Mouse (Mus musculus): ENCODE results near the gene Slc9b1. TPM values are rescaled to one million over a fixed set of nuclear protein-coding genes. Genes with fewer than 3 reads are reported as not detected.

Slc9b1 gene
- polyA plus RNA-seq, 1 experiment from 2014 or later, result 0.17 TPM

DNA sequence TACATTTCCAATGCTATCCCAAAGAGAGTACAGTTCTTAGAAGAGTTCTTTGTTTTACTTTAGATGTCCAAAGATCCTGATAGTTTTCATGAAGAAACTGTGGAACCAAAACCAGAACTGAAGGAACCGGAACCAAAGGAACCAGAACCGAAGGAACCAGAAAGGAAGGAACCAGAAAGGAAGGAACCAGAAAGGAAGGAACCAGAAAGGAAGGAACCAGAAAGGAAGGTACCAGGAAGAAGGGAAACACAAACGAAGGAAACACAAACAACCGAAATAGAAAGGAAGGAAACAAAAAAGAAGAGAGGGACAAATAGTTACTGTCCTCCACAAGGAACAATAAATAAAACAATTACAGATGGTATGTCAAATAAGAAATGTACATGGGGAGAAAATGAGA, 9.6 kb downstream of the Slc9b1 start:
- no peaks in the 10 kb centered on the region for H3K9me3 ChIP-seq (ENCODE audit: control insufficient read depth, low read length)
- no peak overlapping the region for H3K27ac ChIP-seq (ENCODE audit: low read length)
- H3K4me1 ChIP-seq (ENCODE audit: control insufficient read depth, insufficient read depth, low read length), result no peaks in the 10 kb centered on the region
- no peaks in the 10 kb centered on the region for H3K36me3 ChIP-seq (ENCODE audit: control insufficient read depth, insufficient read depth, low read length)
- no peak overlapping the region for H3K4me3 ChIP-seq (ENCODE audit: low read length)
- H3K27me3 ChIP-seq (replicated peaks; ENCODE audit: control insufficient read depth, insufficient read depth, low read length), result no peaks in the 10 kb centered on the region
- 88% methylated on average over 4 of the region's 4 CpGs for WGBS
- H3K9ac ChIP-seq (ENCODE audit: low read depth, low read length), result no peak overlapping the region
- no peak overlapping the region for H3K4me2 ChIP-seq (ENCODE audit: low read depth, low read length)
- no peak for ATAC-seq

DNA sequence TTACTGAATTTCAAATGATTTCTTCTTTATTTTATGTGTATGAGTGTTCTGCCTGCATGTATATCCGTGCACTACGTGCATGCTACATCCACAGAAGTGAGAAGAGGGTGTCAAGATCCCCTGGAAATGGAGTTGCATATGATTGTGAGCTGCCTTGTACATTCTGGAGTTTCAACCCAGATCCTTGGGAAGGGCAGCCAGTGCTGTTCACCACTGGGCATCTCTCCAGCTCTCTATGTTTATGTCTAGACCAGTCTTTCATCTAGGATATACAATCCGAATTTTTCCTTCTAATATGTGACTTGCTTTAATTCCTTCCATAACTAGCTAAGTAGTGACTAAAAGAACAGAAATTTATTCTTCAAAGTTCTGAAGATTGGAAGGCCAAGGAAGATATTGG, 28.0 kb downstream of the Slc9b1 start:
- Histone ChIP-seq H3K27me3 (replicated peaks; ENCODE audit: control insufficient read depth, insufficient read depth, low read length) (no peaks in the 10 kb centered on the region), H3K27ac (ENCODE audit: low read length) (no peak overlapping the region), H3K4me3 (ENCODE audit: low read length) (no peak overlapping the region), H3K9ac (ENCODE audit: low read depth, low read length) (no peak overlapping the region), H3K4me2 (ENCODE audit: low read depth, low read length) (no peak overlapping the region), H3K9me3 (ENCODE audit: control insufficient read depth, low read length) (no peaks in the 10 kb centered on the region), H3K4me1 (ENCODE audit: control insufficient read depth, insufficient read depth, low read length) (no peaks in the 10 kb centered on the region), H3K36me3 (ENCODE audit: control insufficient read depth, insufficient read depth, low read length) (no peaks in the 10 kb centered on the region)
- no peak for ATAC-seq
- WGBS, result 69% methylated on average over 3 of the region's 3 CpGs

DNA sequence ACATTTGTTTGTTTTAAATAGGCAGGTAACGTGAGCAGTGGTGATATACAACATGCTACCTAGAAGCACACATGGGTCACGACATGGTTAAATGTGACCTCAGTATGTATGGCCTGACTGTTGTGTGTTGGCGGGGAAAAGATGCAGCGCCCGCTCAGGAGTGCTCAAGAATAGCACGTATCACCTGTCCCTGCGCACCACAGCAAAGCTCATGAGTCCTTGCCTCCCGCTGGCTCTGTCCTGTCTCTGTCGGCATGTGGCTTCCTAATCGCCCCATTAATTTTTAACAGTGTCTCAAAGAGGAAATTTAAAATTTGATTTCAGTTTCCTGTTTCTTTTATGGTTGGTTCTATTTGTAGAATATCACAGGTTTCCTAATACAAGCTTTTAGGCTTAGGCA, 29.6 kb downstream of the Slc9b1 start:
- Histone ChIP-seq H3K9me3 (ENCODE audit: control insufficient read depth, low read length) (no peaks in the 10 kb centered on the region), H3K4me3 (ENCODE audit: low read length) (no peak overlapping the region), H3K9ac (ENCODE audit: low read depth, low read length) (no peak overlapping the region), H3K27me3 (replicated peaks; ENCODE audit: control insufficient read depth, insufficient read depth, low read length) (no peaks in the 10 kb centered on the region), H3K36me3 (ENCODE audit: control insufficient read depth, insufficient read depth, low read length) (no peaks in the 10 kb centered on the region), H3K27ac (ENCODE audit: low read length) (no peak overlapping the region), H3K4me1 (ENCODE audit: control insufficient read depth, insufficient read depth, low read length) (no peaks in the 10 kb centered on the region), H3K4me2 (ENCODE audit: low read depth, low read length) (no peak overlapping the region)
- ATAC-seq, result no peak
- WGBS, result 76% methylated on average over 10 of the region's 10 CpGs

DNA sequence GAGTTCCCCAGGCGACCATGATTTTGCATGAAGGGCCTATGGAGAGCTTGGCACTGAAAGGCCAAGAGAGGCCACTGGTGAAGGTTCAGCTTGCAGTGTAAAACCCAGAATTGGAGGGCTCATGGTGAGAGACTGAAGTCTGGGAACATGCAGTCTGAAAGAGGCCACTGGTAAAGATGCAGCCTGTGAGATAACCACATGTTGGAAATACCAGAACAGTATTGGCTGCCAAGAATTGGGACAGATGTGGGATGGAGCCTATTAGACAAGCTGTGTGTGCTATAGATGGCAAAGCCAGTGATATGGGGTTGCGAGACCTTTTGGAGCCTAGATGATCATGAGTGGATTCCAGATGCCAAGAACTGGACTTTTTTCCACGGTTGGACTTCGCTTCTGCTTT, 32.0 kb downstream of the Slc9b1 start:
- Histone ChIP-seq H3K36me3 (ENCODE audit: control insufficient read depth, insufficient read depth, low read length) (no peaks in the 10 kb centered on the region), H3K4me2 (ENCODE audit: low read depth, low read length) (no peak overlapping the region), H3K27me3 (replicated peaks; ENCODE audit: control insufficient read depth, insufficient read depth, low read length) (no peaks in the 10 kb centered on the region), H3K9me3 (ENCODE audit: control insufficient read depth, low read length) (no peaks in the 10 kb centered on the region), H3K4me1 (ENCODE audit: control insufficient read depth, insufficient read depth, low read length) (no peaks in the 10 kb centered on the region), H3K4me3 (ENCODE audit: low read length) (no peak overlapping the region), H3K9ac (ENCODE audit: low read depth, low read length) (no peak overlapping the region), H3K27ac (ENCODE audit: low read length) (no peak overlapping the region)
- no peak for ATAC-seq
- WGBS, result 84% methylated on average over 4 of the region's 4 CpGs

DNA sequence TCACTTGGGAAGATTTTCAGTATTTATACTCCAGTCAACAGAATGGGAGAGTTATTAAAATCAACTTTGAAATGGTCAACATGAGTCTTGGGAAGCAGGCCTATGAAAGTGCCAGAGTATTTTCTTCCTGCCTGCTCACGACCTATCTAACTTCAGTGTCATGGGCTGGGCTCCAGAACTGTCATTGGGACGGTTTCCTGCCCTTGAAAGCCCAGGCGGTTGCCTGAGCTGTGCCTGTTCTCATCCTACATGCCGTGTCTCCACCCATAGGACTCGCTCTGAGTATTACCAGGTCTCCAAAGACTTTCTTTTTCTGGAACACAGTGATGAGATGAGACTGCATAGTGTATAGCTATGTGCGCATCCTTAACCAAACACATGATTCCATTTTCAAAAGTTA, 45.4 kb downstream of the Slc9b1 start:
- no peaks in the 10 kb centered on the region for H3K9me3 ChIP-seq (ENCODE audit: control insufficient read depth, low read length)
- ATAC-seq, result no peak

DNA sequence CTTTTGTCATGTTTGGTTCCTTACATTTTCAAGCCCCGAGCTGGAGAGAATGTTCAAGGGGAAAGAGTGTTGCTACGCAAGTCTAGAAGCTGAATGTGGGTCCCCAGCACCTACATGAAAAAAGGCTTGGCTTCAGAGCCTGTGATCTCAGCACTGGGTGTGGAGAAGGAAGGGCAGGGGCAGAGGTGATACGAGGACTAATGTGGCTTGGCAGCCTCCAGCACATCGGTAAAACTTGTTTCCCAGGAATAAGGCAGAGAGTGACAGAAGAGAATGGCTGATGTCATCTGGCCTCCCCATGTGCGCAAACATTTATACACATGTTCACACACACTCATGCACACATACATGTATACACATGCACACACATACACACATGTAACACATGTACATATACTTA, 47.3 kb downstream of the Slc9b1 start:
- Histone ChIP-seq H3K4me1 (ENCODE audit: control insufficient read depth, insufficient read depth, low read length) (peaks cover 4% of the 10 kb centered on the region; the same call in 1 of the 2 replicates), H3K27ac (ENCODE audit: low read length) (peak overlapping the region; percentile 23; the same call in 1 of the 2 replicates), H3K9ac (ENCODE audit: low read depth, low read length) (no peak overlapping the region), H3K27me3 (replicated peaks; ENCODE audit: control insufficient read depth, insufficient read depth, low read length) (no peaks in the 10 kb centered on the region), H3K36me3 (ENCODE audit: control insufficient read depth, insufficient read depth, low read length) (no peaks in the 10 kb centered on the region), H3K9me3 (ENCODE audit: control insufficient read depth, low read length) (no peaks in the 10 kb centered on the region), H3K4me2 (ENCODE audit: low read depth, low read length) (no peak overlapping the region), H3K4me3 (ENCODE audit: low read length) (no peak overlapping the region)
- WGBS, result 64% methylated on average over 5 of the region's 5 CpGs
- ATAC-seq, result peak; percentile 77

More for the DNA sequence above, 45.4 kb downstream of the Slc9b1 start:
- H3K4me3 ChIP-seq (ENCODE audit: low read length), result no peak overlapping the region
- H3K36me3 ChIP-seq (ENCODE audit: control insufficient read depth, insufficient read depth, low read length), result no peaks in the 10 kb centered on the region
- no peak overlapping the region for H3K9ac ChIP-seq (ENCODE audit: low read depth, low read length)
- peaks cover 4% of the 10 kb centered on the region; the same call in 1 of the 2 replicates for H3K4me1 ChIP-seq (ENCODE audit: control insufficient read depth, insufficient read depth, low read length)
- 67% methylated on average over 6 of the region's 6 CpGs for WGBS
- no peaks in the 10 kb centered on the region for H3K27me3 ChIP-seq (replicated peaks; ENCODE audit: control insufficient read depth, insufficient read depth, low read length)
- H3K4me2 ChIP-seq (ENCODE audit: low read depth, low read length), result no peak overlapping the region
- no peak overlapping the region for H3K27ac ChIP-seq (ENCODE audit: low read length)

DNA sequence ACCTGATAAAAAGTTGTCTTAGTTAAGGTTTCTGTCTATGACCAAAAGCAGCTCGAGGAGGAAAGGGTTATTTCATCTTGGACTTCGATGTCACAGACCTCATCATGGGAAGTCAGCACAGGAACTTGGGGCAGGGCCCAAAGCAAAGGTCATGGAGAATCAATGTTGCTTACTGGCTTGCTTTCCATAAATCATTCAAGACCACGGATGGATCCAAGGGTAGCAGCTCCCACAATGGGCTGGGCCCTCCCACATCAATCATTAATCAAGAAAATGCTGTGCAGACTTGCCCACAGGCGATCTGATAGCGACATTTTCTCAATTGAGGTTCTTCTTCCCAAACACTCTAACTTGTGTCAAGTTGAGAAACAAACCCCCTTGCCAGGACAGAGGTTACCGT, 48.3 kb downstream of the Slc9b1 start:
- WGBS, result 28% methylated on average over 6 of the region's 6 CpGs
- Histone ChIP-seq H3K4me1 (ENCODE audit: control insufficient read depth, insufficient read depth, low read length) (peaks cover 4% of the 10 kb centered on the region; the same call in 1 of the 2 replicates), H3K27ac (ENCODE audit: low read length) (no peak overlapping the region), H3K36me3 (ENCODE audit: control insufficient read depth, insufficient read depth, low read length) (no peaks in the 10 kb centered on the region), H3K4me2 (ENCODE audit: low read depth, low read length) (no peak overlapping the region), H3K9me3 (ENCODE audit: control insufficient read depth, low read length) (no peaks in the 10 kb centered on the region), H3K9ac (ENCODE audit: low read depth, low read length) (no peak overlapping the region), H3K27me3 (replicated peaks; ENCODE audit: control insufficient read depth, insufficient read depth, low read length) (no peaks in the 10 kb centered on the region), H3K4me3 (ENCODE audit: low read length) (no peak overlapping the region)
- ATAC-seq, result peak; percentile 79

DNA sequence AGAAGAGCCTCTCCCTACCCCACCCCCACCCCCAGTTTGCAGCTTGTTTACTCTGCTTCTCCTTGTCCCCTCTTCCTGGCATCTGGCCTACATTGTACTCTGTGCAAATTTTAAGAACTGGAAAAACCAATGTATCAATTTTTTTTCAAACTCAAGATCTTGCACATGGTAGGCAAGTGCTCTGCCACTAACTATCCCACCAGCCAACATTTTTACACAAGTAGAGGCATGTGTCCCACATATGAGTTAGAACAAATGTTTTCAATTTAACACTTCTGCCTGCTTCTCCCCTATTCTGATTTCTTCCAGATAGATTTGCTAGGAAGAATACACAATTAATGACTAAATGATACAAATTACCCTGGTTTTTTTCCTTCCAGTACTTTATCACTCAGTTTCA, 49.3 kb downstream of the Slc9b1 start:
- H3K4me1 ChIP-seq (ENCODE audit: control insufficient read depth, insufficient read depth, low read length), result peaks cover 4% of the 10 kb centered on the region; the same call in 1 of the 2 replicates
- no peak overlapping the region for H3K4me2 ChIP-seq (ENCODE audit: low read depth, low read length)
- H3K9me3 ChIP-seq (ENCODE audit: control insufficient read depth, low read length), result no peaks in the 10 kb centered on the region
- H3K9ac ChIP-seq (ENCODE audit: low read depth, low read length), result no peak overlapping the region
- H3K27ac ChIP-seq (ENCODE audit: low read length), result peak overlapping the region; percentile 19; the same call in 1 of the 2 replicates
- no peak overlapping the region for H3K4me3 ChIP-seq (ENCODE audit: low read length)
- ATAC-seq, result no peak
- no peaks in the 10 kb centered on the region for H3K27me3 ChIP-seq (replicated peaks; ENCODE audit: control insufficient read depth, insufficient read depth, low read length)
- no peaks in the 10 kb centered on the region for H3K36me3 ChIP-seq (ENCODE audit: control insufficient read depth, insufficient read depth, low read length)

DNA sequence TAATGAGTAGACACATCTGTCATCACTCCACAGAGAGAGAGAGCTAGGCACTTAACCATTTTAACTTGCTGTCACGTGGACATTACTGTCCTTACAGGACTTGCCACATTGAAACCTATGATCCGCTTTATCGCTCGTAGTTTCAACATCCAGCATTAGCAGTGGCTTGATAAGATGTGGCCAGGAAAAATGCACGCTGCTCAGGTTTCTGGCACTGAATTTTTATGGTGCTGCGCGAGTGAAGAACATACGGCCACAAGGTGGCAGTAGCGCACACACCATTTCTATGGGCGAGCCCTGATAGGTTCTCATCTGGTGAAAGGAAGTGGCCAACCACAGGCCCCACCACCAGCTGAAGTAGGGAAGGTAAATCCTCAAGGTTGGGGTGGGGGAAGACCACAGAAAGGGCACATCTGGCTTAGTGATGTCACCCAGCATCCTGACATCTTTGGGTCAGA, 54.4 kb downstream of the Slc9b1 start:
- Histone ChIP-seq H3K4me2 (ENCODE audit: low read depth, low read length) (no peak overlapping the region), H3K9ac (ENCODE audit: low read depth, low read length) (no peak overlapping the region), H3K4me1 (ENCODE audit: control insufficient read depth, insufficient read depth, low read length) (no peaks in the 10 kb centered on the region), H3K27me3 (replicated peaks; ENCODE audit: control insufficient read depth, insufficient read depth, low read length) (no peaks in the 10 kb centered on the region), H3K27ac (ENCODE audit: low read length) (no peak overlapping the region), H3K36me3 (ENCODE audit: control insufficient read depth, insufficient read depth, low read length) (peaks cover 3% of the 10 kb centered on the region; the same call in 1 of the 2 replicates), H3K4me3 (ENCODE audit: low read length) (no peak overlapping the region), H3K9me3 (ENCODE audit: control insufficient read depth, low read length) (no peaks in the 10 kb centered on the region)
- whole genome bisulfite sequencing, result 6% methylated on average over 10 of the region's 10 CpGs
- peak; percentile 82 for ATAC-seq

DNA sequence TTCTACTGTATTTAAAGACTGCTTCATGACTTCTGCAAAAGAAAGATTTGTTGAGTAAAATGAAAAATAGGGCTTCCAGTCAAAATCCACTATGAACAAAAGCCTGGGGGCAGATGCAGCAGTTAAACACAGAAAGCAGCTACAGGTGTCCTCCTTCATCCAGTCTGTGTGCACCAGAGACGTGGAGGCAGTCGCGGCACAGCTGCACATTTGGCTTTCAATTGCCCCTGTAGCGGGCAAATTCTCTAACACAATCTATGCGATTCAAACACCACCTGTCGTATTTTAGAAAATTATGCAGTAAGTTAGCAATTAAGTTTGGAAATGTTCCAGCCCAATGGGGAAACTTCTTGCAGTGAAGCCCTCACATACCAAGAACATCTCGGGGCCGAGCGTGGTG, 55.4 kb downstream of the Slc9b1 start:
- H3K9ac ChIP-seq (ENCODE audit: low read depth, low read length), result no peak overlapping the region
- H3K36me3 ChIP-seq (ENCODE audit: control insufficient read depth, insufficient read depth, low read length), result peaks cover 3% of the 10 kb centered on the region; the same call in 1 of the 2 replicates
- no peaks in the 10 kb centered on the region for H3K4me1 ChIP-seq (ENCODE audit: control insufficient read depth, insufficient read depth, low read length)
- H3K4me2 ChIP-seq (ENCODE audit: low read depth, low read length), result no peak overlapping the region
- H3K27me3 ChIP-seq (replicated peaks; ENCODE audit: control insufficient read depth, insufficient read depth, low read length), result no peaks in the 10 kb centered on the region
- no peak overlapping the region for H3K27ac ChIP-seq (ENCODE audit: low read length)
- WGBS, result 91% methylated on average over 9 of the region's 9 CpGs
- no peak for ATAC-seq
- no peak overlapping the region for H3K4me3 ChIP-seq (ENCODE audit: low read length)
- no peaks in the 10 kb centered on the region for H3K9me3 ChIP-seq (ENCODE audit: control insufficient read depth, low read length)

Measured in intestine, embryonic 16.5 days (tissue).